Mouse (Mus musculus): ENCODE measurements around the gene H2-T22. TPM values are rescaled to one million over a fixed set of nuclear protein-coding genes. Genes with fewer than 3 reads are reported as not detected.
"Not testable (repeated sequence)": the region's sequence is repeated elsewhere in the genome, so short reads cannot be mapped to it uniquely, and the experiment has no call there.

Gene H2-T22
- polyA plus RNA-seq, 1 experiment, result 8.0 TPM

- no peak for TF ChIP-seq CTCF (IDR thresholded peaks at IDR 0.05; ENCODE audit: borderline replicate concordance, extremely low read depth, insufficient read depth, insufficient read length)
- no peak for TF ChIP-seq POLR2A (IDR thresholded peaks at IDR 0.05; ENCODE audit: borderline replicate concordance, extremely low read depth, insufficient read depth, insufficient read length, poor library complexity, severe bottlenecking)
- no peak for DNase-seq (ENCODE audit: low read depth)
Observed at GRCm38 (mm10) chr17:36023710-36024654, 18.6 kb downstream of the H2-T22 start.

- TF ChIP-seq CTCF (IDR thresholded peaks at IDR 0.05; ENCODE audit: borderline replicate concordance, extremely low read depth, insufficient read depth, insufficient read length) (no peak), POLR2A (IDR thresholded peaks at IDR 0.05; ENCODE audit: borderline replicate concordance, extremely low read depth, insufficient read depth, insufficient read length, poor library complexity, severe bottlenecking) (no peak)
- DNase-seq (ENCODE audit: low read depth), result no peak
Observed at GRCm38 (mm10) chr17:36022922-36023321, 19.6 kb downstream of the H2-T22 start.

GRCm38 (mm10) chr17:36022098-36022497 is 20.4 kb downstream of the H2-T22 start:
- TF ChIP-seq CTCF (IDR thresholded peaks at IDR 0.05; ENCODE audit: borderline replicate concordance, extremely low read depth, insufficient read depth, insufficient read length), result no peak
- TF ChIP-seq POLR2A (IDR thresholded peaks at IDR 0.05; ENCODE audit: borderline replicate concordance, extremely low read depth, insufficient read depth, insufficient read length, poor library complexity, severe bottlenecking), result no peak
- no peak for DNase-seq (ENCODE audit: low read depth)

DNA sequence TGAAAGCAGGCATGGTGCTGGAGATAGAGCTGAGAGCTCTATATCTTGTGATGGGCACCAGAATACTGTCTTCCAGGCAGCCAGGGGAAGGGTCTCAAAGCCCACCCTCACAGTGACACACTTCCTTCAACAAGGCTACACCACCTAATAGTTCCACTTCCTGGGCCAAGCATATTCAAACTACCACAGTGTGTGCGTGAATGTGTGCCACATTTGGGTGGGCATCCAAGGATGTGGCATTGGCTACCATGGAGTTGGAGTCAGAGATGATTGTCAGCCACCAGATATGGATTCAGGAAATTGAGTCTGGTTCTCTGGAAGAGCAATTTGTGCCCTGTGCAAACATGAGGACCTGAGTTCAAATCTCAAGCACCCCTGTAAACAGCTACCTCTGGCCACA is 21.2 kb downstream of the H2-T22 start:
- TF ChIP-seq CTCF (IDR thresholded peaks at IDR 0.05; ENCODE audit: borderline replicate concordance, extremely low read depth, insufficient read depth, insufficient read length) (no peak), POLR2A (IDR thresholded peaks at IDR 0.05; ENCODE audit: borderline replicate concordance, extremely low read depth, insufficient read depth, insufficient read length, poor library complexity, severe bottlenecking) (no peak)
- no peak for DNase-seq (ENCODE audit: low read depth)

GRCm38 (mm10) chr17:36020191-36021073 is 22.1 kb downstream of the H2-T22 start, which contains the start of gene H2-T24:
Gene H2-T24, minus strand, starts transcription at chr17:36020560.
- no peak for TF ChIP-seq POLR2A (IDR thresholded peaks at IDR 0.05; ENCODE audit: borderline replicate concordance, extremely low read depth, insufficient read depth, insufficient read length, poor library complexity, severe bottlenecking)
- peak; percentile 12; the same call in 1 of the 2 replicates for TF ChIP-seq CTCF (IDR thresholded peaks at IDR 0.05; ENCODE audit: borderline replicate concordance, extremely low read depth, insufficient read depth, insufficient read length)
- DNase-seq (ENCODE audit: low read depth), result peak; percentile 42

DNA sequence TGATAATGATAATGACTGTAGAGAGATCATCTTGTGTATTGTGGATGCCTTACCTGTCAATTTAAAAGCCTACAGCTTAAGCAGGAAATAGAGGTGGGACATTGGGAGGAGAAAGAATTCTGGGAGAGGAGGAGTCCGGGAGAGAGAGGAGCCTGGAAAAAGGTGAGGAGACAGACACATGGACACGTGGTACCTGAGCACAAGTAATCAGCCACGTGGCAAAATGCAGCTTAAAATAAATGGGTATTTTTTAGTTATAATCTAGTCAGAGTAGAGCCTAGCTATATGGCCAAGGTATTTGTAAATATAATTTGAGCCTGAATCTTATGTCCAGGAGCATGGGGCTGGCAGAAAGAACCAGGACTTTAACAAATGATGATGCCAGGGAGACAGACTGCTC is 23.0 kb downstream of the H2-T22 start:
- no peak for DNase-seq (ENCODE audit: low read depth)
- TF ChIP-seq CTCF (IDR thresholded peaks at IDR 0.05; ENCODE audit: borderline replicate concordance, extremely low read depth, insufficient read depth, insufficient read length) (no peak), POLR2A (IDR thresholded peaks at IDR 0.05; ENCODE audit: borderline replicate concordance, extremely low read depth, insufficient read depth, insufficient read length, poor library complexity, severe bottlenecking) (no peak)

- TF ChIP-seq CTCF (IDR thresholded peaks at IDR 0.05; ENCODE audit: borderline replicate concordance, extremely low read depth, insufficient read depth, insufficient read length) (no peak), POLR2A (IDR thresholded peaks at IDR 0.05; ENCODE audit: borderline replicate concordance, extremely low read depth, insufficient read depth, insufficient read length, poor library complexity, severe bottlenecking) (no peak)
Observed at GRCm38 (mm10) chr17:36018979-36019378, 23.6 kb downstream of the H2-T22 start.

GRCm38 (mm10) chr17:36017046-36017445 is 25.5 kb downstream of the H2-T22 start:
- TF ChIP-seq POLR2A (IDR thresholded peaks at IDR 0.05; ENCODE audit: borderline replicate concordance, extremely low read depth, insufficient read depth, insufficient read length, poor library complexity, severe bottlenecking) (no peak), CTCF (IDR thresholded peaks at IDR 0.05; ENCODE audit: borderline replicate concordance, extremely low read depth, insufficient read depth, insufficient read length) (no peak)
- DNase-seq (ENCODE audit: low read depth), result no peak

More at GRCm38 (mm10) chr17:36018979-36019378, 23.6 kb downstream of the H2-T22 start:
- no peak for DNase-seq (ENCODE audit: low read depth)

DNA sequence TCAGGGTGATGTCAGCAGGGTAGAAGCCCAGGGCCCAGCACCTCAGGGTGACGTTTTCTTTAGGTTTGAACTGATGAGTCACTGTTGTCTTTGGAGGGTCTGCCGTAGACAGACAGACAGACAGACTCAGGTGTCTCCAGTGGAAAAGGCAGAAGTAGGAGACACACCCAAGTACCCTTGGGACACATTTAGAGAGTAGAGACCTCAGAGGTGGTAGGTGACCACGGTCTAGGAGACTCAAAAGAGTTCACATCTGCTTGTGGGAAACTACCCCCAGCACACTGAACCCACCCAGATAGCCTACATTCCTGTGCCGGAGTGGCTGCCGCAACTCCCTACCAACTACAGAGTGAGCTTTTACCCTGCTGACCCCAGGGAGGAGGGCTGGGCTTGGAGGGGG is 27.6 kb downstream of the H2-T22 start:
- DNase-seq (ENCODE audit: low read depth), result no peak
- TF ChIP-seq POLR2A (IDR thresholded peaks at IDR 0.05; ENCODE audit: borderline replicate concordance, extremely low read depth, insufficient read depth, insufficient read length, poor library complexity, severe bottlenecking) (no peak), CTCF (IDR thresholded peaks at IDR 0.05; ENCODE audit: borderline replicate concordance, extremely low read depth, insufficient read depth, insufficient read length) (no peak)

DNA sequence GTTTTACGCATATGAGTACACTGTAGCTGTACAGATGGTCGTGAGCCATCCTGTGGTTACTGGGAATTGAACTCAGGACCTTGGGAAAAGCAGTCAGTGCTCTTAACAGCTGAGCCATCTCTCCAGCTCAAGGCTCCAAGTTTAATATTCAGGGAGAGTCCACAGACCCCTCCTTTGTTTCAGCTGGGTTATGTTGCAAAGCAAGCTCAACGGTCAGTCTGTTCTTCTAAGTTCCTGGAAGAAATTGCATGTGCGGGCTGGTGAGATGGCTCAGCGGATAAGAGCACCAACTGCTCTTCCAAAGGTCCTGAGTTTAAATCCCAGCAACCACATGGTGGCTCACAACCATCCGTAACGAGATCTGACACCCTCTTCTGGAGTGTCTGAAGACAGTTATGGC is 38.1 kb downstream of the H2-T22 start:
- DNase-seq (ENCODE audit: low read depth), result not testable (repeated sequence)

- no peak for TF ChIP-seq CTCF (IDR thresholded peaks at IDR 0.05; ENCODE audit: borderline replicate concordance, extremely low read depth, insufficient read depth, insufficient read length)
- TF ChIP-seq POLR2A (IDR thresholded peaks at IDR 0.05; ENCODE audit: borderline replicate concordance, extremely low read depth, insufficient read depth, insufficient read length, poor library complexity, severe bottlenecking), result no peak
- DNase-seq (ENCODE audit: low read depth), result no peak
Observed at GRCm38 (mm10) chr17:36003331-36003730, 39.2 kb downstream of the H2-T22 start.
